Mouse (Mus musculus): ENCODE results near the gene Pak1.

Pak1 gene

GRCm38 (mm10) chr7:97788190-97788668 lies at the start of gene Pak1:
Gene Pak1 (plus strand): TSS chr7:97788541.
- DNase-seq = peak; percentile 86

GRCm38 (mm10) chr7:97740948-97741347 lies 47.4 kb upstream of the Pak1 start:
- DNase-seq = peak; percentile 25

- DNase-seq = no peak
These were observed 46.5 kb upstream of the Pak1 start for GRCm38 (mm10) chr7:97741756-97742291.

GRCm38 (mm10) chr7:97745299-97745698 lies 43.0 kb upstream of the Pak1 start:
- peak; percentile 84 for DNase-seq

- no peak for DNase-seq
These were observed 41.1 kb upstream of the Pak1 start for GRCm38 (mm10) chr7:97747176-97747707.

DNA sequence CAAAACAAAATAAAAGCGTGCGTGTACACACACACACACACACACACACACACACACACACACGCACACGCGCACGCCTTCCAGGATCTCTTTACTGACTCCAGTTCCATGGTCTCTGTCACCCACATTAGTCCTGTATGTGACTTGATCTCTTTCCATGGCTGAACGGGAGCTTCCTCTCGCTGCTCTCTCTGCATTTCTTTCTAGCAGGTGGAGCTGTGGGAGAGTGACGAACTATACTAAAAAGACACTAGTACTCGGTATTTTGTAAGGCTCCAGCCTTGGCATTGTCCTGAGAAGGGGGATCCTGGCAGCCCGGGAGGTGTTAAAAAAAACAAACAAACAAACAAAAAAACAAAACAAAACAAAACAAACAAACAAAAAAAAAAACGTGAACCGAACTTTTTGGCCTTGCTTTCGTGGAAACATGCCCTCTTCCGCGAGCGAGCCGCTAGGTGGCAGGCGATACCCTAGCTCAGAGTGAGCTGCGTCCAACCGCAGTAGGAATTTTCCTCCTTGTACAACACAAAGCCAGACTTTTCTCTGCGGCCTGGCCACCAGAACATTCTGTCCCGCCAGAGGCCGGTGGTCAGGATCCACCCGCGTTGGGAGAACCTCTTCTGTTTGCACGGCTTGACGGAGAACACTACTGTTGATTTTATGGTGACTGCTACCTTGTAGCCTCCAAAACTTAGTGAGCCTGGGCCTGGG lies 40.4 kb upstream of the Pak1 start:
- peak; percentile 93 for DNase-seq

- DNase-seq = peak; percentile 52
These were observed 39.7 kb upstream of the Pak1 start for GRCm38 (mm10) chr7:97748527-97749206.

DNA sequence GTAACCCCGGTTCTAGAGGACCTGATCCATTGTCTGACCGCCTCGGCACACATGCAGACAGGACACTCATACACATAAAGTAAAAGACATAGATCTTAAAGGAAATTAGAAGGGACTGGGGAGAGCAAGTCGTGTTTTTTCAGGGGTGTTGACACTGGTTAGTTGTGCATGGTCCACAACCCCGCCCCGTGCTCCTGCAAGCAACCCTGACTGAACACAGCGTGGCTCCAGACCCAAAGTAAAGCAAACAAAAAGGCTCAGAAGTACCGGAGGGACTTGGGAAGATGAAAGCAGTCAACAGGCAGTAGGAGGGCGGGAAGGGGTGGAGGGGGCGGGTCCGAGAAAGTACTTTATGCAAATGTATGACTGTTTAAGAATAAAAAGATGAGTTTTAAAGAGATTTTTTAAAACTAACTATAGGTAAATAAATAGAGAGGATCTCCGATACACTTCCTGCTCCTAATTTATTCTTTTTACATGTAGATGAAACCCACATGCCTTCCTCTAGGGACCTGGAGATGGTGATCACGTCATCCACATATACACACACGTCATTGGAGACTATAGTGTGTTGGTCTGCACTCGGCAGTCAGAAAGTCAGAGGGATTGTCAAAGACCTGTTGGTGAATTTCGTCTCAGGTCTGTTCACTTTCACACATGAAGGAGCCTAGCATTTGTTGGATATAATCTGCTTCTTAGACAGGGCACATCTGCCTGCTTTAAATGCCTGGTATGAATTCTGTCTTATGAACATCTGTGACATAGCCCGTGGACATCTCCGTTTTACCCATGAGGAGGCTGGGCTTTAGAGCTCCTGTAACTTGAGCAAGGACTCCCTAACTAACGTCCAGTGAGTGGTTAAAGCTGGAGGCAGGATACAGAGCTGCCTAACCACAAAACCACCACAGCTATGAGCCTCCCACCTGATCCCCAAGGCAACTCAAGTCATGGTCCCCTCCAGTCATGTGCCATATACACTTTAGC lies 38.8 kb upstream of the Pak1 start:
- DNase-seq = peak; percentile 67

DNA sequence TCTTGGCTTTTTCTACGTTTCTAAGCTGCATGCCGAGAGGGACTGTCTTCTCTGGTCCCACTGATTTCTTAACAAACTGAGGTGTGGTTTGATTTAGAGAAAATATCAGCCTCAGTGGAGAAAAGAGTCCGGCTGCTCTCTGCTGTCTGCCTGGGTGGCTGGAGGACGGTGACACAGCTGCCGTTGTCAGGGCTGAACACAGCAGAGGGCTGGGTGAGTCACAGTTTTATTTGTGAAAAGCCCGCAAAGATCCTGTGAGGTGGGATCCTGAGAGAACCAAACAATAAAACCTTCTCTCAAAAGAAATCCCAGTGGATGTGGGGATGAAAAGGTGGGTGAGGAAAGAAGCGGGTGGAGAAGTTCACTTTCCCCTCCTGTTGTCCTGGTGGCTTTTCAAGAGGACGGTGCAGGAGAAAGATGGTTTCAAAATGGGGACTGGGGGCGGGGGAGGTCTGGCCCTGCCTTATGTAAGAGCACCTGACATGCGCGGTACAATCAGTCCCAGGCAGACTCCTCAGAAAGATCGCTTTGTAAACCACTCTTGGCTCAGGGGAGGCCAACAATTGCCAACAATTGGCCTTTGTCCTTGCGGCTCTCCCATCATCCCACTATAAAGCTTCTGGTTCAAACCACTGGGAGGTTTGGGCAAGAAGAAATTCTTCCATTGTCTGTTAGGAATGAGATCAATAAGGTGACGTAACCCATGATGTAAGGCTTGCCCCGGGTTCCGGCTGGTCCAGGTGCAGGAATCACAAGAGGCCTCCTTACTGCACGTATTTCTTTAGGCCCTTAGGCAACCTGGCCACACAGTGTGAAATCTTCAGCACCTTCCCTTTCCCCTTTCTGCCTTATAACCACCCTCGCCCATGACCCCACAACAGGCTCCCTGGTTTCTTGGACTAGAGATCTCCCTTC lies 31.1 kb upstream of the Pak1 start:
- DNase-seq = no peak

DNA sequence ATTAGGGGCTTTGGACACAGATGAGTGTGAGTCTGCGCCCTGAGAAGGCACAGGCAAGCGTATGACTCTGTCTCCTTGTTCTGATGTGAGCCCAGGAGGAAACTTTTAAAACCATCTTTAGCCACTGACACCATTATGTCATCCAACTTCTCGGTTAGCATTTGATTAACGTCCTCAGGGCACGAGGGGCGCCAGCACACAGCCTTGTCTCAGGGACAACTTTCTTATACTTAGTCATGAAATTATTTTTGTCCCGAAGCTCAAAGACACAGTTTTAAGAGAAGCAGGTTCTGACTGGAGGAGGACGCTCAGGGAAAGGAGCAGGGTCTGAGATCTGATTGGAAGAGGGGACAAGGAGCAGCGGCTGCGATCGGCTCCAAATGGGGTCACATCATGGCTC lies 23.8 kb upstream of the Pak1 start:
- no peak for DNase-seq

GRCm38 (mm10) chr7:97765181-97765962 lies 23.0 kb upstream of the Pak1 start:
- no peak for DNase-seq

DNA sequence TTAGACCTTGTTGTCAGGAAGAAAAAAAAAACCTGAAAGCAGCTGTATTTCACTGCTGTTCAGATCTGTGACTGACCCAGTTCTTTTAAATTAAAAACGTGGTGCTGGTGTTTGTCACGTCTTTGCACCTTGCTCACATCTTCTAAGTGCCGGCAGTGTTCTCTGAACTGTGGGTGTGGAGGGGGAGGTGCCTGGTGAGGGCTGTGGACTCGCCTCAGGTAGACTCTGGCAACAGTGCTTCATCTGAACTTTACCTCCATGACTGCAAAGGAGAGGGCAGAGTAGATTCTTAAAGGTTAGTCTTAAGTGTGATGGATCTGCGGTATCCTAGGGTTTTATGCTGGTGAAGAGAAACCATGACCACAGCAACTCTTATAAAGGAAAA lies 22.4 kb upstream of the Pak1 start:
- no peak for DNase-seq

DNA sequence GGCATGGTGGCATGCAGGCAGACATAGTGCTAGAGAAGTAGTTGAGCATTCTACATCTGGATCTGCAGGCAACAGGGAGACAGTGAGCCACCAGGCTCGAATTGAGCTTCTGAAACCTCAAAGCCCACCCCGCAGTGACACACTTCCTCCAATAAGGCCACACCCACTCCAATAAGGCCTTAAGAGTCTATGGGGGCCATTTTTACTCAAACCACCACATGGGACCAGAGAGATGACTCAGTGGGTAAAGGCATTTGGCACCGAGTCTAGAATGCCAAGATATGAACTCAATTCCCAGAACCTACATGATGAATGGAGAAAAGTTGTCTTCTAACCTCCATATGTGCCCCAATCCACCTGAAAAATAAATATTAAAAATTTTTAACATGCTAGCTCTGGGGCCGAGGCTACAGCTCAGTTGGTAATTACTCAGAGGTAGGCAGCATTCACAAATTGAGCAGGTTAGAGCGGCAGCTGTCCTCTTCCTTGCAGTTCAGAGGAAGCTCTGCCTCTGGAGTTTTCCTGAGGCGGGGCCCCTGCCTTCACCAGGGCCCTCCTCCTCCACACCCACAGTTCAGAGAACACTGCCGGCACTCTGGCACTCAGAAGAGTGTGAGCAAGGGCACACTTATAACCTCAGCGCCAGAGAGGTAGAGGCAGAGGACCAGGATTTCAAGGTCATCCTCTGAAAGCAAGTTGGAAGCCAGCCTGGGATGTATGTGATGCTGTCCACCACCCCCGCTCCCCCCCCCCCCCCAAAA lies 21.8 kb upstream of the Pak1 start:
- no peak for DNase-seq

- no peak for DNase-seq
These were observed 20.5 kb upstream of the Pak1 start for GRCm38 (mm10) chr7:97767841-97768240.

DNA sequence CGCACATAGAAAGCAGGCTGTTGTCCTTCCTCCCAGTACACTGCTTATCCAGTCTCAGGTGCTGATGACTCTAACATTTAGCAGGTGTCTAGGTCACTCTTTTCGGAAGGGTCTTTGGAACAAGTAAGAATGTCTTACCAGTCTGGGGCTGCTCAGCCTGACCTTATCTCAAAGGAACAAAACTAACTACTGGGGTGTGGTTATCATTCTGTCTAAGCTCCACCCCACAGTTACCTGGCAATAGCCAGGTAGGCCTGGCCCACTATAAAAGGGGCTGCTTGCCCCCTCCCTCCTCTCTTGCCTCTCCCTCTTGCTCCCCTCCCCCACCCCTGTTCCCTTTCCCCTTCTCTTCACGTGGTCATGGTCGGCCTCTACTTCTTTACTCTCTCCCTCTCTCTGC lies 19.3 kb upstream of the Pak1 start:
- no peak for DNase-seq

- DNase-seq = no peak
These were observed 17.3 kb upstream of the Pak1 start for GRCm38 (mm10) chr7:97770841-97771620.

DNA sequence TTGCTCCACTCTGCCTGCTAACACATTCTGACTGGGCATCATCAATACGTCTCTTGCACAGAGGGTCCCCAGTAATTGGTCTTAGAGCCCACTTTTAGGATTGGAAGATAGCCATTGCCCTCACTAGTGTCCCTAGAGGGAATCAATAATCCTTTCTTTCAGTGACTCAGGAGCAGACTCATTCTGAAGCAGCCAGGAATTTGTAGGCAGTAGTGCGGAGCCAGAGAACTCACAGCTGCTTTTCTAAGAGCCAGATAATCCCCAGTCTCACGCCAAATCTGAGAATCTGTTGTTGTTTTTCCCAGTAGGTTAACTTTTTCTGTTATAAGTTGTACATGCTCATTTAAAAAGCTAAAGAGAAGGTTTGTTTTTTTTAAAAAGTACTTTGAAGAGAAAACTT lies 13.0 kb upstream of the Pak1 start:
- DNase-seq = no peak

DNA sequence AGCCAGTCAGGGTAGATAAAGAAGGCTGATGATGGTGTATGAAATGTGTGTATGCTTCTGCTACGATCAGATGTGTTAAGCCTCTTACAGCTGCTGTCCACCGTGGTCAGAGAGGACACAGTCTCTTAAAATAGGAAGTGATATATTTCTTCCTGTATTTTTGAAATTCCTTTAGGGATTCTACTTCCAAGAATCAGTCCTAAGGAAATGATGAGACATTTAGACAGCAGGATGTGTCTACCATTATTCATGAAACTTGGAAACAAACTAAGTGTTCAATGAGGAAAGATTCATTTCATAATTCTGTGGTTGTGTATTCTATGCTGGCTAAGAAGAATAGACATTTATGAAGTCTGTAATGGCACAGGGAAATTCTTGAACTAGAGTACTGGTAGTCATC lies 12.4 kb upstream of the Pak1 start:
- DNase-seq = no peak

- peak; percentile 36 for DNase-seq
These were observed 11.2 kb upstream of the Pak1 start for GRCm38 (mm10) chr7:97777191-97777590.
